Mouse (Mus musculus) liver, embryonic 11.5 days (tissue): ENCODE measurements around the gene Rab35. TPM values are rescaled to one million over a fixed set of nuclear protein-coding genes. Genes with fewer than 3 reads are reported as not detected.

ENCODE experiments used
- ATAC-seq: fragments of 200-750 bp; cut with Nextera tagmentation; replicated peaks from 2 replicates; pipeline ENCODE4 v1.8.0; 2017; ENCODE audit warnings: moderate number of reproducible peaks, mild to moderate bottlenecking, moderate TSS enrichment, moderate library complexity; ENCODE audit not compliant: low FRiP score
- DNase-seq: peaks from one replicate; pipeline ENCODE4 v3.0.0-alpha.2; 2017; ENCODE audit warnings: low spot score
- H3K27ac ChIP-seq: fragments of 300-500 bp; sonication (generic); 2 replicates; pipeline ENCODE4 v1.5.1; 2014; ENCODE audit warnings: mild to moderate bottlenecking, low read depth, low read length, control low read depth
- H3K27me3 ChIP-seq: fragments of 300-500 bp; sonication (generic); replicated peaks from 2 replicates; pipeline ENCODE4 v1.6.1; 2014; ENCODE audit warnings: low read length, mixed read lengths; ENCODE audit not compliant: control insufficient read depth, insufficient read depth
- H3K36me3 ChIP-seq: fragments of 300-500 bp; sonication (generic); 2 replicates; pipeline ENCODE4 v1.6.1; 2014; ENCODE audit warnings: mild to moderate bottlenecking, low read length, moderate library complexity, mixed read lengths; ENCODE audit not compliant: control insufficient read depth, insufficient read depth
- H3K4me1 ChIP-seq: fragments of 300-500 bp; sonication (generic); replicated peaks from 2 replicates; pipeline ENCODE4 v1.6.1; 2014; ENCODE audit warnings: low read length, mixed read lengths; ENCODE audit not compliant: control insufficient read depth, insufficient read depth
- H3K4me2 ChIP-seq: fragments of 300-500 bp; sonication (generic); 2 replicates; pipeline ENCODE4 v1.6.1; 2014; ENCODE audit warnings: mild to moderate bottlenecking, control low read depth, moderate library complexity
- H3K4me3 ChIP-seq: fragments of 300-500 bp; sonication (generic); 2 replicates; pipeline ENCODE4 v1.5.1; 2014; ENCODE audit warnings: low read depth, low read length, control low read depth
- H3K9ac ChIP-seq: fragments of 300-500 bp; sonication (generic); 2 replicates; pipeline ENCODE4 v1.6.1; 2014; ENCODE audit warnings: low read depth, low read length, control low read depth
- H3K9me3 ChIP-seq: fragments of 300-500 bp; sonication (generic); 2 replicates; pipeline ENCODE4 v1.6.1; 2016; ENCODE audit warnings: low read length, inconsistent platforms, mixed read lengths; ENCODE audit not compliant: control insufficient read depth
- WGBS: fragments of 180-500 bp; shearing (Covaris S2); extraction: QIAGEN DNeasy Blood & Tissue Kit; methylation state at CpG from one replicate; pipeline ENCODE4 v1.1.7; 2014; 5-methylcytosine and 5-hydroxymethylcytosine counted together
- polyA plus RNA-seq: library from polyadenylated mRNA; unstranded; fragments of >200 nt; fragmentation: Nextera tagmentation; extraction: Ambion mirVana; gene quantifications from 2 replicates; pipeline ENCODE4 v1.2.1, GENCODE M21; 2014

The Rab35 gene
- polyA plus RNA-seq, 1 experiment from 2014 or later = 22.5 TPM

GRCm38 (mm10) chr5:115652681-115653575, 21.2 kb downstream of the Rab35 start:
- Histone ChIP-seq H3K27ac (peak overlapping the region; percentile 28; the same call in 1 of the 2 replicates), H3K4me1 (peaks cover 4% of the 10 kb centered on the region), H3K9ac (peak overlapping the region; percentile 55), H3K36me3 (no peaks in the 10 kb centered on the region), H3K27me3 (no peaks in the 10 kb centered on the region), H3K4me3 (peak overlapping the region; percentile 48), H3K4me2 (peak overlapping the region; percentile 70), H3K9me3 (no peaks in the 10 kb centered on the region)
- ATAC-seq = peak; percentile 100
- peak; percentile 100 for DNase-seq
- WGBS = 4% methylated on average over 35 of the region's 35 CpGs

GRCm38 (mm10) chr5:115653776-115654175, 22.1 kb downstream of the Rab35 start:
- H3K9me3 ChIP-seq = no peaks in the 10 kb centered on the region
- no peaks in the 10 kb centered on the region for H3K27me3 ChIP-seq
- no peak overlapping the region for H3K9ac ChIP-seq
- H3K36me3 ChIP-seq = no peaks in the 10 kb centered on the region
- DNase-seq = no peak
- no peak for ATAC-seq
- WGBS = 88% methylated on average over 12 of the region's 12 CpGs
- no peak overlapping the region for H3K4me2 ChIP-seq
- H3K27ac ChIP-seq = no peak overlapping the region
- H3K4me1 ChIP-seq = peaks cover 4% of the 10 kb centered on the region
- H3K4me3 ChIP-seq = no peak overlapping the region

- no peaks in the 10 kb centered on the region for H3K27me3 ChIP-seq
- no peaks in the 10 kb centered on the region for H3K36me3 ChIP-seq
- H3K4me3 ChIP-seq = no peak overlapping the region
- no peak overlapping the region for H3K27ac ChIP-seq
- H3K4me1 ChIP-seq = peaks cover 4% of the 10 kb centered on the region
- WGBS = 75% methylated on average over 6 of the region's 6 CpGs
- no peak overlapping the region for H3K4me2 ChIP-seq
- ATAC-seq (no peak), DNase-seq (no peak)
- H3K9ac ChIP-seq = no peak overlapping the region
- no peaks in the 10 kb centered on the region for H3K9me3 ChIP-seq
These were observed 25.0 kb downstream of the Rab35 start for GRCm38 (mm10) chr5:115656677-115657076.

GRCm38 (mm10) chr5:115657234-115657633, 25.5 kb downstream of the Rab35 start:
- H3K27me3 ChIP-seq = no peaks in the 10 kb centered on the region
- no peaks in the 10 kb centered on the region for H3K36me3 ChIP-seq
- H3K4me1 ChIP-seq = peaks cover 1% of the 10 kb centered on the region; the same call in 1 of the 2 replicates
- 44% methylated on average over 1 of the region's 1 CpGs for WGBS
- H3K4me2 ChIP-seq = no peak overlapping the region
- H3K9ac ChIP-seq = no peak overlapping the region
- no peaks in the 10 kb centered on the region for H3K9me3 ChIP-seq
- H3K27ac ChIP-seq = no peak overlapping the region
- no peak overlapping the region for H3K4me3 ChIP-seq
- DNase-seq (no peak), ATAC-seq (no peak)

- no peak for DNase-seq
- no peak overlapping the region for H3K27ac ChIP-seq
- H3K27me3 ChIP-seq = no peaks in the 10 kb centered on the region
- no peak overlapping the region for H3K4me3 ChIP-seq
- H3K36me3 ChIP-seq = no peaks in the 10 kb centered on the region
- ATAC-seq = no peak
- H3K9ac ChIP-seq = no peak overlapping the region
- H3K9me3 ChIP-seq = no peaks in the 10 kb centered on the region
- no peak overlapping the region for H3K4me2 ChIP-seq
- no peaks in the 10 kb centered on the region for H3K4me1 ChIP-seq
- 60% methylated on average over 6 of the region's 6 CpGs for WGBS
These were observed 26.6 kb downstream of the Rab35 start for GRCm38 (mm10) chr5:115658352-115658751.

GRCm38 (mm10) chr5:115662658-115663057, 30.9 kb downstream of the Rab35 start:
- no peaks in the 10 kb centered on the region for H3K36me3 ChIP-seq
- no peaks in the 10 kb centered on the region for H3K27me3 ChIP-seq
- H3K9me3 ChIP-seq = no peaks in the 10 kb centered on the region
- no peak overlapping the region for H3K9ac ChIP-seq
- H3K4me3 ChIP-seq = no peak overlapping the region
- ATAC-seq (no peak), DNase-seq (no peak)
- 81% methylated on average over 22 of the region's 22 CpGs for WGBS
- no peaks in the 10 kb centered on the region for H3K4me1 ChIP-seq
- no peak overlapping the region for H3K4me2 ChIP-seq
- H3K27ac ChIP-seq = no peak overlapping the region

- H3K9me3 ChIP-seq = no peaks in the 10 kb centered on the region
- H3K4me2 ChIP-seq = no peak overlapping the region
- no peaks in the 10 kb centered on the region for H3K36me3 ChIP-seq
- no peak overlapping the region for H3K9ac ChIP-seq
- H3K27me3 ChIP-seq = no peaks in the 10 kb centered on the region
- no peak overlapping the region for H3K27ac ChIP-seq
- DNase-seq (no peak), ATAC-seq (no peak)
- H3K4me1 ChIP-seq = no peaks in the 10 kb centered on the region
- no peak overlapping the region for H3K4me3 ChIP-seq
- 74% methylated on average over 8 of the region's 8 CpGs for WGBS
These were observed 34.8 kb downstream of the Rab35 start for GRCm38 (mm10) chr5:115666366-115667065.

- Histone ChIP-seq H3K27me3 (no peaks in the 10 kb centered on the region), H3K4me1 (no peaks in the 10 kb centered on the region), H3K4me2 (no peak overlapping the region), H3K27ac (no peak overlapping the region), H3K9ac (no peak overlapping the region), H3K4me3 (no peak overlapping the region), H3K9me3 (no peaks in the 10 kb centered on the region), H3K36me3 (no peaks in the 10 kb centered on the region)
- 74% methylated on average over 8 of the region's 8 CpGs for WGBS
- DNase-seq = no peak
- ATAC-seq = no peak
These were observed 35.5 kb downstream of the Rab35 start for GRCm38 (mm10) chr5:115667210-115667609.
